Mouse (Mus musculus) limb, embryonic 15.5 days (tissue): ENCODE measurements around the gene Dll3. TPM values are rescaled to one million over a fixed set of nuclear protein-coding genes. Genes with fewer than 3 reads are reported as not detected.

ENCODE experiments used
- ATAC-seq: fragments of 200-750 bp; cut with Nextera tagmentation; 2 replicates; pipeline ENCODE4 v1.8.0; 2017; ENCODE audit warnings: low read depth, moderate TSS enrichment; ENCODE audit not compliant: insufficient number of reproducible peaks, low FRiP score, low TSS enrichment
- H3K27ac ChIP-seq: fragments of 300-500 bp; sonication (generic); 2 replicates; pipeline ENCODE4 v1.5.1; 2015; ENCODE audit warnings: moderate library complexity, mild to moderate bottlenecking, inconsistent platforms
- H3K27me3 ChIP-seq: fragments of 300-500 bp; sonication (generic); 2 replicates; pipeline ENCODE4 v1.6.1; 2015; ENCODE audit warnings: inconsistent platforms
- H3K36me3 ChIP-seq: fragments of 300-500 bp; sonication (generic); 2 replicates; pipeline ENCODE4 v1.6.1; 2015; ENCODE audit warnings: inconsistent platforms
- H3K4me1 ChIP-seq: fragments of 300-500 bp; sonication (generic); 2 replicates; pipeline ENCODE4 v1.6.1; 2015; ENCODE audit warnings: inconsistent platforms
- H3K4me2 ChIP-seq: fragments of 300-500 bp; sonication (generic); 2 replicates; pipeline ENCODE4 v1.6.1; 2015; ENCODE audit warnings: mild to moderate bottlenecking, inconsistent platforms
- H3K4me3 ChIP-seq: fragments of 300-500 bp; sonication (generic); 2 replicates; pipeline ENCODE4 v1.5.1; 2015; ENCODE audit warnings: mild to moderate bottlenecking, inconsistent platforms
- H3K9ac ChIP-seq: fragments of 300-500 bp; sonication (generic); 2 replicates; pipeline ENCODE4 v1.6.1; 2015; ENCODE audit warnings: inconsistent platforms
- H3K9me3 ChIP-seq: fragments of 300-500 bp; sonication (generic); 2 replicates; pipeline ENCODE4 v1.6.1; 2016; ENCODE audit warnings: inconsistent platforms
- WGBS: fragments of 180-500 bp; shearing (Covaris S2); methylation state at CpG from one replicate; pipeline ENCODE4 v1.1.7; 2015; 5-methylcytosine and 5-hydroxymethylcytosine counted together
- polyA plus RNA-seq: library from polyadenylated mRNA; unstranded; fragments of >200 nt; fragmentation: Nextera tagmentation; extraction: Ambion mirVana; gene quantifications from 2 replicates; pipeline ENCODE4 v1.2.1, GENCODE M21; 2015

Gene Dll3
- 0.35 and 0.53 TPM in 2 replicates for polyA plus RNA-seq

DNA sequence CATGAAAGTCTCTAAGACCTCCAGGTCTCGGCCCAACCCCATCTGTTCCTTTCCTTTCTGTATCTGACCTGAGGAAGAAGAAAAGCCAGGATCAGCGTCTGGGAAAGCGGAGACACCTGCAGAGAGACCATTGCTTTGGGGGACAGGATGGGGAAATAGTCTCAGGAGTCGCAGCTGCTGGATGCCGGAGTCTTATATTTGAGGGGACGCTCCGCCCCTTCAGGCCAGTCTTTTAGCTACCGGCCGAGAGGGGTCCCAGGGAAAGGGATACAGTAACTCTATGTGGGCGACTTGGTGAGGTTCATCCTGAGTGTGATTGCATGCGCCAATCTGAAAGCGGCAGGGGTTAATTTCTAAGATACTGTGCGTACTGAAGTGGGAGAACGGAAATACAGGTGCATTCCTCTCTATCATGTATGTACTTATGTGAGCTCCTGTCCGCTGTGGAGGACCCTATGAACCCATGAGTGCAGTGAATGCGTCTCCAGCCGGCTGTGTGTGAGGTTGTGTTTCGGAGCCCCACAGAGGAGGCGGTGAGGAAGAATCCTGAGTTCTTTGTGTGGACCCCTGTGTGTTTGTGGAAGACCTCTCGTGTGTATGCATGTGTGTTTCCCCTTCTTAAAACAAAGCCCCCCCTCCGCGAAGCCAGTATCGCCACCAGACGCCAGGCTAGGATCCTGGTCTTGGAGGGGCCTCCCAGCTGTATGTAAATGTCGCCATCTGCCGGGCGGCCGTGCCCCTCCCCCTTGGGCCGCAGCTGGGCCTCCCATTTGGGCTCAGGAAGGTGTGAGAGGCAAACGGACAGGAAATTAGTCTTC lies at the start of gene Dll3:
Gene Dll3 (minus strand): TSS at position 623 of the 818 bp plus-strand sequence.
- ATAC-seq: no peak
- no peaks in the 10 kb centered on the region for H3K9me3 ChIP-seq
- no peak within 1 kb of the TSS for H3K27ac ChIP-seq
- peak within 1 kb of the TSS; percentile 25 for H3K4me3 ChIP-seq
- H3K9ac ChIP-seq: no peak within 1 kb of the TSS
- whole genome bisulfite sequencing: 1% methylated on average over 30 of the region's 30 CpGs
- peaks cover 17% of the 10 kb centered on the region for H3K4me1 ChIP-seq
- peak within 1 kb of the TSS; percentile 47 for H3K4me2 ChIP-seq
- peaks cover 58% of the 10 kb centered on the region for H3K27me3 ChIP-seq
- H3K36me3 ChIP-seq: peaks cover 22% of the 10 kb centered on the region

DNA sequence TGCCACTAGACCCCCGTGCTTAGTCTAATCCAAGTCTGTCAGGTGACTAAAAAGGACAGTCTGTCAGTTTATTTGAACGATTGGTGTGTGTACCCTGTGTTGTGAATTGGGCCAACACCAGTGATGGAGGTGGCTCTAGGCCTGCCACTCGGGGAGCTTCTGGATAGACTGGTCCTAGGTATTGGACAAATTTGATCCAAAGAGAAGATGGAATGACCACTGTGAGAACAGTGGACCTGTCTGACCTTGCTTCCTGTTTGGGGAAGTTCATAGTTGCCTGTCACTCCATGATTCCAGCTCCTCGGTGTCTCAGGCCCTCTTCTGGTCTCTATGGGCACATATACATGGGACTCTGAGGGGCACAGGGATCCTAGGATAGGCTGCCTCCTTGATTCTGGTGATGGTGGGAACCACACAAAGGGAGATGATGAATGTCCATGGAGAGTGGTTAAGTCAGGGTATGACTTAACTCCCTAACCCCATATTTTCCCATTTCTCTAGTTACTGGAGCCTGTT lies 49.7 kb upstream of the Dll3 start:
- peaks cover 36% of the 10 kb centered on the region for H3K36me3 ChIP-seq
- WGBS: 37% methylated on average over 4 of the region's 4 CpGs
- no peak for ATAC-seq
- H3K4me3 ChIP-seq: peak overlapping the region; percentile 85
- no peaks in the 10 kb centered on the region for H3K9me3 ChIP-seq
- peak overlapping the region; percentile 95 for H3K9ac ChIP-seq
- H3K27me3 ChIP-seq: no peaks in the 10 kb centered on the region
- no peak overlapping the region for H3K27ac ChIP-seq
- peak overlapping the region; percentile 70 for H3K4me2 ChIP-seq
- H3K4me1 ChIP-seq: peaks cover 30% of the 10 kb centered on the region

DNA sequence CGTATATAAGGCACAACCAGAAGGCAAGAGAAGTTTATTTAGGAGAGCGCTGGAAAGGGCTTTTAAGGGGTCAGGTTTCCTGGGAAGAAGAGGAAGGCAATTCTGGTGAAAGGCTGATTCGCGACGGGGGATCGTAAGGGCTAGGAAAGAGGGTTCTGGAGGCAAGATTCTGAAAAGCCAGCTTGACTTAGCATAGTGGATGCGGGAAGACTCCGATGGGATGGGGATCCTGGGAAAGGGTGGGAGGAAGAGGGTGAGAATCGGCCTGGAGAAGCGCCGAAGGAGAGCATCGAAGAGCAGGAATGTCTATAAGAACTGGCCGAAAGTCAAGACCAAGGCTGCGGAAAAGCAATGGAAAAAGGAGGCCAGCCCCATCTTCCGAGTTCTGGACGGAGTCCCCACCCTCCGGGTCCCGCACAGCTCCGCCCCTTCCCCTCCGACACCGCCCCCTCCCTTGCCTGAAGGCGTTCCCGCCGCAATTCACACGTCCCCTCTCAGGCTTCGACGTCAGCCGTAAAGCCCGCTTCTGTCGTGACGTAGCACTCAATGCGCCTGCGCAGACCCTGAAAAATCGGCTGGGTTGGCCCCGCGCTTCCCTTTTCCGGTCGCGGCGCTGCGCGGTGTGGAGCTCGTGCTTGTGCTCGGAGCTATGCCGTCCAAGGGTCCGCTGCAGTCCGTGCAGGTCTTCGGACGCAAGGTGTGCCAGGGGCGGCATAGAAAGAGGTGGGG lies 48.3 kb upstream of the Dll3 start, which contains the start of gene Rps16:
Gene Rps16 (plus strand): TSS at position 498 of the 729 bp plus-strand sequence.
- WGBS: under 1% methylated on average over 43 of the region's 50 CpGs
- Histone ChIP-seq H3K4me2 (peak within 1 kb of the TSS; percentile 70), H3K9ac (peak within 1 kb of the TSS; percentile 95), H3K9me3 (no peaks in the 10 kb centered on the region), H3K27ac (peak within 1 kb of the TSS; percentile 95), H3K4me1 (peaks cover 27% of the 10 kb centered on the region), H3K36me3 (peaks cover 35% of the 10 kb centered on the region), H3K27me3 (no peaks in the 10 kb centered on the region), H3K4me3 (peak within 1 kb of the TSS; percentile 85)
- peak; percentile 93 for ATAC-seq

DNA sequence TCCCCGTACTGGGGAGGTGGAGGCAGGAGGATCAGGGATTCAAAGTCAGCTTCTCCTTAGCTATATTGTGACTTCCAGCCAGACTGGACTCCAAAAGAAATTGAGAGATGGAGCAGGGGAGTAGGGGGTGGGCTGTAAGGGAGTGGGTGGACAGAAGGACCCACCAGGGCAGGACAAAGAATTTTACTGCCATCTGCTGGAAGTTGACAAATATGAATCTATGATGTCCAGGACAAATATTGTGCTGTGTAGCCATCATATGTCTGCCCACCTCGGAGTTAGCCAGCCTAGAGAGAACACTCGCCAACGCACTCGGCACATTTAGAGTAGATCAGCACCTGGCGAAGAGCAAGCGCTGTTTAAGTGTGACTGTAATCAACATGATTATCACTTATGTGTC lies 46.6 kb upstream of the Dll3 start:
- Histone ChIP-seq H3K4me1 (peaks cover 30% of the 10 kb centered on the region), H3K27me3 (no peaks in the 10 kb centered on the region), H3K9ac (no peak overlapping the region), H3K36me3 (peaks cover 20% of the 10 kb centered on the region), H3K4me3 (no peak overlapping the region), H3K4me2 (no peak overlapping the region), H3K27ac (no peak overlapping the region), H3K9me3 (no peaks in the 10 kb centered on the region)
- ATAC-seq: no peak
- WGBS: 85% methylated on average over 7 of the region's 7 CpGs

DNA sequence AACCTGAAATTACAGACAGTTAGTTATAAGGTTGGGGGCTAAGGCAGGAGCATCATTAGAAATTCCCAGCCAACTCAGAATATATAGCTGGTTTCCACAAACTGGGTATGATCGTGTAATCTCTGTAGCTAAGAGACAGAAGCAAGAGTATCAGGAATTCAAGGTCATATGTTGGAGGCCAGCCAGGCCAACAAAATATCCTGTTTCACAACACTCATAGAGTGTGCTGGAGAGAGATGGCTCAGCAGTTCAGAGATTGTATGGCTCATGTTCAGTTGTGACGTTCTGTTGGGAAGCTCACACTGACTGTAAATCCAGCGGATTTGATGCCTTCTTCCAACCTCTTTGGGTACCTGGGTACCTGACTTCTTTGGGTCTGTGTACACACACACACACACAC lies 45.7 kb upstream of the Dll3 start:
- 74% methylated on average over 3 of the region's 3 CpGs for WGBS
- Histone ChIP-seq H3K9ac (no peak overlapping the region), H3K9me3 (no peaks in the 10 kb centered on the region), H3K36me3 (peaks cover 11% of the 10 kb centered on the region), H3K4me2 (no peak overlapping the region), H3K4me1 (peaks cover 28% of the 10 kb centered on the region), H3K4me3 (no peak overlapping the region), H3K27me3 (no peaks in the 10 kb centered on the region), H3K27ac (no peak overlapping the region)
- no peak for ATAC-seq

DNA sequence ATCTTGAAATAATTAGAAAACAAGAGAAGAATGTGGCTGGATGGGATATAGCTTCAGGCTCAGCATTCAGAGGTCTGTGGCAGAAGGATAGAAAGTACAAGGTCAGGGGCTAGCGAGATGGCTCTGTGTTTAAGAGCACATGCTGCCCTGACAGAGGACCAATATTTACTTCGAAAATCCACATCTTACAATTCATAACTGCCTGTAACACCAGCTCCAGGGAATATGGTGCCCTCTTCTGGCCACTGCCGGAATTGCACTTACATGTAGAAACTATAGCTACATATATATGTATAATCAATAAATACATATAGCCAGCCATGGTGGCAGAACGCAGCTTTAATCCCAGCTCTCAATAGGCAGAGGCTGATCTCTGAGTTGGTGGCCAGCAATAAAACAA lies 42.6 kb upstream of the Dll3 start:
- WGBS: 2% methylated on average over 4 of the region's 4 CpGs
- ATAC-seq: no peak
- no peak overlapping the region for H3K4me2 ChIP-seq

DNA sequence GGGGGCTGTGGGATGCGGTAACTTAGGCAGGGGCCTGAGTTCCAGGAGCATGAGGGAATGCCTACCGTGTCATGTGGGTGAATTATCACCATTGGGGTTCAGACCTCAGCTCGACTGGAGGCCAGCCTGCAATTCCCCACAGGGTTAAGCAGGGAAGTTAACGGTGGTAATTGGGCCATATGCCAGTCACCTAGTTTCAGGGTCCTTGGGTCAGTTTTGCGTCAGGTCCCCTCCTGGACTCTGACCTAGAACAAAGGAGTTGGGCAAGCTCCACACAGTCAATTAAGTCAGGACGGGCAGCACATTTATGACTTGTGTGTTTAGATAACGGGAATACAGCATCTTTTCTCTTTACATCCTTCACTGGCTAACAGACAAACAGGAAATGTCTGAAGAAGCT lies 39.3 kb upstream of the Dll3 start:
- no peaks in the 10 kb centered on the region for H3K9me3 ChIP-seq
- H3K4me1 ChIP-seq: peaks cover 24% of the 10 kb centered on the region
- H3K9ac ChIP-seq: no peak overlapping the region
- H3K27ac ChIP-seq: peak overlapping the region; percentile 39
- no peak overlapping the region for H3K4me2 ChIP-seq
- no peaks in the 10 kb centered on the region for H3K27me3 ChIP-seq
- 21% methylated on average over 7 of the region's 7 CpGs for WGBS
- ATAC-seq: no peak
- H3K36me3 ChIP-seq: no peaks in the 10 kb centered on the region
- no peak overlapping the region for H3K4me3 ChIP-seq

More for the DNA sequence above, 42.6 kb upstream of the Dll3 start:
- peaks cover 25% of the 10 kb centered on the region for H3K4me1 ChIP-seq
- no peaks in the 10 kb centered on the region for H3K9me3 ChIP-seq
- H3K27ac ChIP-seq: no peak overlapping the region
- no peaks in the 10 kb centered on the region for H3K27me3 ChIP-seq
- no peak overlapping the region for H3K9ac ChIP-seq
- no peak overlapping the region for H3K4me3 ChIP-seq
- no peaks in the 10 kb centered on the region for H3K36me3 ChIP-seq

DNA sequence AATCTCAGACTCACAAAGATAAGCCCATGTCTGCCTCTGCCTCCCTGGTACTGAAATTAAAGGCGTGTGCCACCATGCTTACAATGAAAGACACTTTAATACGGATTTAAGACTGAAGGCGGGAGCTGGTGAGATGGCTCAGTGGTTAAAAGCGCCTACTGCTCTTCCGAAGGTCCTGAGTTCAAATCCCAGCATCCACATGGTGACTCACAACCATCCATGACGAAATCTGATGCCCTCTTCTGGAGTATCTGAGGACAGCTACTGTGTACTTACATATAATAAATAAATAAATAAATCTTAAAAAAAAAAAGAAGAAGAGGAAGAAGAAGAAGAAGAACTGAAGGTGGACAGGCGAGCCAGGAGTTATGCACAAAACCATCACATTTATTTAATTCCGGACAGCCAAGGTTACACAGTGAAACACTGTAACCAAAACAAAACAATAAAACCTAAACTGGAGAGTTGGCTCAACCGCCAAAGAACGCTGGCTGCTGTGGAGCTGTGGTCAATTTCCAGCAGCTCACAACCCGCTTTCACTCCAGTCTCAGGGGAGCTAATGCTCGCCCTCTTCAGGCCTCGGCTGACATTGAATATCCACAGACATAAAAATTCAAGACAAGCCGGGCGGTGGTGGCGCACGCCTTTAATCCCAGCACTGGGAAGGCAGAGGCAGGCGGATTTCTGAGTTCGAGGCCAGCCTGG lies 37.3 kb upstream of the Dll3 start:
- Histone ChIP-seq H3K9me3 (no peaks in the 10 kb centered on the region), H3K27me3 (no peaks in the 10 kb centered on the region), H3K4me1 (peaks cover 26% of the 10 kb centered on the region), H3K27ac (peak overlapping the region; percentile 93), H3K4me2 (peak overlapping the region; percentile 61), H3K4me3 (peak overlapping the region; percentile 81), H3K36me3 (no peaks in the 10 kb centered on the region), H3K9ac (peak overlapping the region; percentile 49; the same call in 1 of the 2 replicates)
- 70% methylated on average over 19 of the region's 19 CpGs for WGBS
- no peak for ATAC-seq

DNA sequence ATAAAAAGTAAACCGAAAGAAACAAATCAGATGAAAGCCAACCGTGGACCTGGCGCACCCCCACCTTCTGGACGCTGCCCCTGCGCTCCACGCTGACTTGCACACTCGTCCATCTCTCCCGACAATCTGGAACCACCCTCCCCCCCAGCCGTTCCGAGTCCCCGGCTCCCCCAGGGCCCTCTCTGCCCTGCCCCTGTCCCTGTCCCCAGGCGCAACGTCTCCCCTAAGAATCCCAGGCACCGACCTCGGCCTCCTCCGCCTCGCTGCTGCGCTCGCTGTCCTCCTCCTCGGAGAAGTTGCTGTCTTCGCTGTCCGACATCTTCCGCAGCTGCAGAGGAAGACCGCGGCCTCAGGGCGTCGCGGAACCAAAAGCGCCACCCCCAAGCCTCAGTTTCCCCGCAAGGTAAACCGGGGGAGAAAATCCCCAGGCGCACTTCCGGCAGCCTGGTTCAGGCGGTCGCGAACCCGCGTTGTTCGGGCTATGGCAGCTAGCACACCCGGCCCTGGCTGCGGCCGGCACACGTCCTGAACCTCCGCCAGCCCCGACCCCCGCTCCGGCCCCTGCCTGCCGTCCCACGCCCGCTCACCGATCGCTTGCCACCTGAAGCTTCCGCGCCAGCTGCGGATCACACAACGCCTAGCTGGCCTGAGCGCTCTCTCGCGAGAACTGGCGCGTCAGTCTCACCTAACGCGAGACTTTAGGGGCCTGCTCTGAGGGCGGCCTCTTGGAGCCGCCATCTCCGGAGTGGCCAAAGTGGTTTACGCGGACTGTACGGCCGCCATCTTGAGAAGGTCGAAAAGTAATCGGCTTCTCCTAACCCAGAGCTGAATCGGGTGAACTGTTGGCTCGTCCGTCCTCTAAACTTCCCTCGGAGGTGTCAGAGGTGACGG lies 36.3 kb upstream of the Dll3 start, which contains the start of gene Supt5:
Gene Supt5 (minus strand): TSS at position 639 of the 891 bp plus-strand sequence.
- H3K4me2 ChIP-seq: peak within 1 kb of the TSS; percentile 61
- peaks cover 25% of the 10 kb centered on the region; the same call in 1 of the 2 replicates for H3K4me1 ChIP-seq
- H3K9me3 ChIP-seq: no peaks in the 10 kb centered on the region
- under 1% methylated on average over 77 of the region's 77 CpGs for WGBS
- H3K27ac ChIP-seq: peak within 1 kb of the TSS; percentile 93
- H3K27me3 ChIP-seq: no peaks in the 10 kb centered on the region
- no peaks in the 10 kb centered on the region for H3K36me3 ChIP-seq
- peak; percentile 97 for ATAC-seq
- peak within 1 kb of the TSS; percentile 81 for H3K4me3 ChIP-seq
- peak within 1 kb of the TSS; percentile 97 for H3K9ac ChIP-seq

DNA sequence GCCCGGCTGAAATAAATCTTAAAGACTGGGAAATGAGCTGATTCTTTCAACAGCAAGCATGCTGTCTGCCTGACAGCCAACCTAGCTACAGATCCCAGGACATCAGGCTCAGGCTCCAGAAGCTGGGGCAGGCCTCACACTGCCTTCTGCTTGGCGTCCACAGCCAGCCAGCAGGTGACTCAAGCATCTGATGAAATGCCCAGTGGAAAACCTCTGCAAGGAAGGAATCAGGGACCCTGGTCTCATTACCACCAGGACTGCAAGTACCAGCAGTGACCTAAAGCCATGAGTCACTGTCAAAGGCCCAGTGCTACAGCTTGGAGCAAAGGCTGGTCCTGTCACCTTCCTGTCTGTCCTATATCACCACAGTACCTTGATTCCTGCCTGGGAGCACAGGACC lies 33.4 kb upstream of the Dll3 start:
- H3K4me1 ChIP-seq: peaks cover 18% of the 10 kb centered on the region; the same call in 1 of the 2 replicates

More for the DNA sequence above, 33.4 kb upstream of the Dll3 start:
- Histone ChIP-seq H3K9ac (no peak overlapping the region), H3K27me3 (no peaks in the 10 kb centered on the region), H3K4me3 (no peak overlapping the region), H3K9me3 (no peaks in the 10 kb centered on the region), H3K27ac (no peak overlapping the region), H3K4me2 (no peak overlapping the region), H3K36me3 (peaks cover 12% of the 10 kb centered on the region)
- no peak for ATAC-seq
- 93% methylated on average over 2 of the region's 2 CpGs for WGBS
